Mouse (Mus musculus): ENCODE measurements at regions not wholly inside any gene's neighbourhood (a gene's known extent, or its start where the extent isn't known, plus 50 kb on each side); places are given as distances from the start of the nearest gene placed in this dataset.

GRCm38 (mm10) chr8:11061711-11062110 lies 53.5 kb upstream of the Irs2 start:
- TF ChIP-seq POLR2A (IDR thresholded peaks at IDR 0.05; ENCODE audit: control insufficient read depth, low read depth, low read length) (no peak), CTCF (IDR thresholded peaks at IDR 0.05; ENCODE audit: control insufficient read depth, insufficient read depth, insufficient replicate concordance, low read depth, low read length) (no peak)
- no peak overlapping the region for H3K27ac ChIP-seq (ENCODE audit: control insufficient read depth, insufficient read depth, low read depth, low read length)
- H3K4me1 ChIP-seq (ENCODE audit: control insufficient read depth, insufficient read depth, low read length): no peaks in the 10 kb centered on the region
- H3K4me3 ChIP-seq (ENCODE audit: control insufficient read depth, low read depth, low read length): no peak overlapping the region
- H3K27me3 ChIP-seq (ENCODE audit: control insufficient read depth, insufficient read depth, low read length): no peaks in the 10 kb centered on the region
- H3K36me3 ChIP-seq (ENCODE audit: control insufficient read depth, insufficient read depth, low read length): no peaks in the 10 kb centered on the region

GRCm38 (mm10) chr8:11060604-11061003 lies 52.3 kb upstream of the Irs2 start:
- H3K27ac ChIP-seq (ENCODE audit: control insufficient read depth, insufficient read depth, low read depth, low read length): no peak overlapping the region
- no peaks in the 10 kb centered on the region for H3K36me3 ChIP-seq (ENCODE audit: control insufficient read depth, insufficient read depth, low read length)
- no peaks in the 10 kb centered on the region for H3K27me3 ChIP-seq (ENCODE audit: control insufficient read depth, insufficient read depth, low read length)
- H3K4me3 ChIP-seq (ENCODE audit: control insufficient read depth, low read depth, low read length): no peak overlapping the region
- TF ChIP-seq POLR2A (IDR thresholded peaks at IDR 0.05; ENCODE audit: control insufficient read depth, low read depth, low read length) (no peak), CTCF (IDR thresholded peaks at IDR 0.05; ENCODE audit: control insufficient read depth, insufficient read depth, insufficient replicate concordance, low read depth, low read length) (no peak)
- H3K4me1 ChIP-seq (ENCODE audit: control insufficient read depth, insufficient read depth, low read length): no peaks in the 10 kb centered on the region

- no peak for TF ChIP-seq POLR2A (IDR thresholded peaks at IDR 0.05; ENCODE audit: control insufficient read depth, low read depth, low read length)
- Histone ChIP-seq H3K4me3 (ENCODE audit: control insufficient read depth, low read depth, low read length) (no peak overlapping the region), H3K36me3 (ENCODE audit: control insufficient read depth, insufficient read depth, low read length) (no peaks in the 10 kb centered on the region), H3K27me3 (ENCODE audit: control insufficient read depth, insufficient read depth, low read length) (no peaks in the 10 kb centered on the region), H3K4me1 (ENCODE audit: control insufficient read depth, insufficient read depth, low read length) (no peaks in the 10 kb centered on the region), H3K27ac (ENCODE audit: control insufficient read depth, insufficient read depth, low read depth, low read length) (no peak overlapping the region)
Measured at GRCm38 (mm10) chr8:11058392-11058791, 50.1 kb upstream of the Irs2 start.
